ENCODE assay signal across 8 mouse cellular contexts in genomic region chr2:170055413-170055812, GRCm38 (mm10).
A peak's percentile ranks its signal among the peaks of the same experiment; 100 is the strongest.
DNase-seq lines count a peak whose midpoint lies in the region; ATAC-seq lines count a peak whose summit lies in the region.
"Had no signal": no experiment of that assay in that cellular context is flagged by ENCODE, and none has a peak within 500 bp of the region (broad histone marks: within the 10 kb centered on the region; RNA-seq: fewer than 3 reads in every experiment).

No protein-coding gene starts in this region.

- peak; percentile 14 for DNase-seq in right cerebral cortex, postnatal 14 days
- no peak for DNase-seq in right cerebral cortex, postnatal 10 days (ENCODE audit: low spot score in 2 of 2)
- DNase-seq in adrenal gland, postnatal 25 days, result peak; percentile 33
- peak; percentile 55 for DNase-seq in gastrocnemius, postnatal 10 days
- DNase-seq in kidney, postnatal 25 days, result peak; percentile 54 to 70
- peak; percentile 50 for DNase-seq in midbrain, embryonic 14.5 days
- peak; percentile 42 to 57 for DNase-seq in thymus, postnatal 36 days

- no peaks in the 10 kb centered on the region for H3K9me3 ChIP-seq in midbrain, embryonic 14.5 days (ENCODE audit: control insufficient read depth, low read length)
- H3K9me3 ChIP-seq: stomach, embryonic 15.5 days had no signal

- no peaks in the 10 kb centered on the region for H3K4me1 ChIP-seq in midbrain, embryonic 14.5 days (ENCODE audit: control insufficient read depth, insufficient read depth, low read length)
- H3K4me1 ChIP-seq: stomach, embryonic 15.5 days had no signal

- H3K27ac ChIP-seq in midbrain, embryonic 14.5 days (replicated peaks; ENCODE audit: low read depth, low read length), result no peak overlapping the region
- H3K27ac ChIP-seq: stomach, embryonic 15.5 days had no signal

- no peak overlapping the region for H3K9ac ChIP-seq in midbrain, embryonic 14.5 days (replicated peaks; ENCODE audit: low read length)
- H3K9ac ChIP-seq: stomach, embryonic 15.5 days had no signal

- no peak overlapping the region for H3K4me2 ChIP-seq in midbrain, embryonic 14.5 days (ENCODE audit: low read length)
- H3K4me2 ChIP-seq: stomach, embryonic 15.5 days had no signal

- H3K36me3 ChIP-seq in midbrain, embryonic 14.5 days (ENCODE audit: control insufficient read depth, insufficient read depth, low read length), result no peaks in the 10 kb centered on the region
- H3K36me3 ChIP-seq: stomach, embryonic 15.5 days had no signal

- no peak for ATAC-seq in midbrain, embryonic 14.5 days (ENCODE audit: low FRiP score, low TSS enrichment)

- H3K4me3 ChIP-seq in midbrain, embryonic 14.5 days (replicated peaks; ENCODE audit: low read depth, low read length), result no peak overlapping the region
- H3K4me3 ChIP-seq: stomach, embryonic 15.5 days had no signal

- H3K27me3 ChIP-seq in midbrain, embryonic 14.5 days (ENCODE audit: control insufficient read depth, insufficient read depth, low read length), result no peaks in the 10 kb centered on the region
- H3K27me3 ChIP-seq: stomach, embryonic 15.5 days had no signal

- 40% methylated on average over 9 of the region's 9 CpGs for WGBS in midbrain, embryonic 14.5 days

Comparison
In these comparisons a context has a peak if more than half of its experiments do, and no peak if none do; other contexts are left out.
1. DNase-seq: peak in right cerebral cortex, postnatal 14 days (single experiment), adrenal gland, postnatal 25 days (single experiment), gastrocnemius, postnatal 10 days (single experiment), kidney, postnatal 25 days (2 of 2), midbrain, embryonic 14.5 days (single experiment) and thymus, postnatal 36 days (2 of 2); none in right cerebral cortex, postnatal 10 days (0 of 2).